Mouse (Mus musculus) lung, postnatal 10 days (tissue): ENCODE results near the gene Hk2.

Experiments
- DNase-seq: peaks from one replicate; pipeline ENCODE4 v3.0.0; 2021

The Hk2 gene

DNA sequence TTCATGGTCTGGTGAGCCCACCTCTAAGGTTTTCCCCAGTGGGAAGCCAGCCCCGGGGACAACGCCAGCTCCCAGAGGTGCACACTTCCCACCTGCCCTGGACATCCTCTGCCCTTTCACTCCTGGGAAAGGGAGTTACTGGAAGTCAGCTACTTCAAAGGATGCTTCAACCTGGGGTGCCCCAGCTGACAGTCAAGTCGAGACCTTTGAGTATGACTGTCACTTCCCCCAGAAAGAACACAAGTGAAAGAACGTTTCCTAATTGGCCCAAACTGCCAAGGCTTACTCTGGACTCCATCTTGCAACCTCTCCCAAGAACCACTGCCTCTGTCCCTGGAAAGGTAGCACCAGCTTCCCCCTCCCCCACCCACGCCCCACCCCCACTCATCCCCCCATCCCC, 4.5 kb downstream of the Hk2 start:
- DNase-seq, result no peak

GRCm38 (mm10) chr6:82767734-82768586, 6.3 kb downstream of the Hk2 start:
- no peak for DNase-seq

GRCm38 (mm10) chr6:82766636-82767035, 7.6 kb downstream of the Hk2 start:
- DNase-seq, result no peak

DNA sequence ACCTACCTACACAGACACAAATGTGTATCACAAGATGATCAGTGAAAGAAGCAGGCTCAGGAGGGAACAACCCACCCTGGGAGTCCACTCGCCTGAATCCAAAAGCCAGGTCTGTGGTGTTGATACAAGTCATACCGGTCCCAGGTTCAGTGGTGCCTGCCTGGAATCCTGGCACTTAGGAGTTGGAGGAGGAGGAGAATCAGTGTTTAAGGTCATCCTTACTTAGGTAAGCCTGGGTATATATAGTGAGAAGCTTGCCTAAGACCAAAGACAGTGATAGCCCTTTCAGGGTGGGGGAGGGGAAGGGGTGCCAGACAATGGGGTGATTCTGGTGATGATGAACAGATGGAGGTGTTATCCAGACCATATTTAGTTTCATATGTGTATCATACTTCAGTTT, 9.0 kb downstream of the Hk2 start:
- no peak for DNase-seq

- DNase-seq, result no peak
Observed at GRCm38 (mm10) chr6:82763871-82764503, 10.3 kb downstream of the Hk2 start.

DNA sequence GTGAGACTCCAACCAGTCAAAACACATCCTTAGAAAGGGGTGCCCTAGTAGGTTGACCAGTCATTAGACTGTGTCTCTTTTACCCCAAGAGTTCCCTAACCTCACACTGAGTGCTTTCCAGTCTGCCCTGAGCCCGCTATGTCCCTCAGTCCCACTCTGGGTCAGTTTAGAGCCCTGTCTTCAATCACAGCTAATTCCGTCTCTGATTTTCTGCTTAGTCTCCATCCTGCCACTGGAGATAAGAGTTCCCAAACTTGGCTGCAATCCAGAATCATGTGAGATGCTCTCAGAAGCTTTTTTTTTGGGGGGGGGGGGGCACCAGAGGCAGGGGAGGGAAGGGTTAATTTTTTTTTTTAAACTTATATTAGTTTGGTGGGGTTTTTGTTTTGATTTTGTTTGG, 11.5 kb downstream of the Hk2 start:
- no peak for DNase-seq

DNA sequence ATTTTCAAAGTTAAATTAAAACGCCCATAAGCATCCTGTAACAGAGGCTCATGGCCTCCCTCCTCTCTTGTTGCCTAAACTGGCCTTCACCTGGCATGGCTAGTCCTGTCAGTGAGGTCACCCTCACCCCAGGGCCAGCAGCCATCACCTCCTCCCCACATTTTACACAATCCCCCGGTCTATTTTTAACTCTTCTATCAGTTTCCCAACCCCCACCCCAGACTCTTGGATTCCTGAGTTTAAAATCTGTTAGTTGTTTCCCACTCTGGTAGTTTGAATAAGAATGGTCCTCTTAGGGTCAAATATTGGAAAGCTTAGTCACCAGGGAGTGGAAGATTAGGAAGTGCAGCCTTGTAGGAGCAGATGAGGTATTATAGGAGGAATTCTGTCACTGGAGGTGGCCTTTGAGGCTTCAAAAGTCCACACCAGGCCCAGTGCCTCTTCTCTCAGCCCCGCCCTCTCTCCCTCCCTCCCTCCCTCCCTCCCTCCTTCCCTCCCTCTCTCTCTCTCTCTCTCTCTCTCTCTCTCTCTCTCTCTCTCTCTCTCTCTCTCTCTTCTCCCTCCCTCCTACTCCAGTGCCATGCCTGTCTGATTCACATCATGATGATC, 13.4 kb downstream of the Hk2 start:
- DNase-seq, result no peak

DNA sequence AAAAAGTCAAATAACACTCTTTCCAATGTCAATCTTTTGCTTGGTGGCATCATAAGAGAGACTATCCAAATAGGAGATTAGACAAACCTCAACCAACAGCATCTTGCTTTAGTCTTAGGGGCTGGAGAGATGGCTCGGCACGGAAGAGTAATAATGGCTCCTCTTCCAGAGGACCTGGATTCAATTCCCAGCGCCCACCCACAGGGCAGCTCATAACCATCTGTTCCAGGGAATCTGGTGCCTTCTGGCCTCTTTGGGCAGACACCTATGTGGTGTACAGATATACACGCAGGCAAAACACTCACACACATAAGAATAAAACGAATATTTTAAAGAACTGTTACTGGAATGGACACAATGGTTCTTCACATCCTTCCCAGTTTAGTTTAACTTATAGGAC, 15.0 kb downstream of the Hk2 start:
- no peak for DNase-seq

DNA sequence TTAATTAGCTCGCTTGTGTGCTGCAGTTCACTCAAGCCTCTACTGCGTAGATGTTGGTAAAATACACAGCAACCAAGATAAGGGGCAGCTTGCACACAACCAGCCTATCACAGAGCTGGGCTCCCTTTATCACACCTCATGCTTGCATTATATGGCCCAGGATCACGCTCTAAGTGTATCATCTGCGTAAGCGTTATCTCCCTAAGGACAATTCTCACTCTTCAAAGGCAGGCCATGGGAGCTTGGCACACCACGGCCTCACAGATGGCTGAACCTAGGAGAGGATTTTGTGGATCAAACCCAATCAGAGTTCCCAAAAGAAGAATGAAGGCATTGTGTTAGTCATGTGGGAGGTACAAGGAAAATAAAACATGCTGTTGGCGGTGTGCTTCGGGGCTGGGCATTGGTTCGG, 17.4 kb downstream of the Hk2 start:
- DNase-seq, result no peak

- no peak for DNase-seq
Observed at GRCm38 (mm10) chr6:82756216-82756615, 18.0 kb downstream of the Hk2 start.

DNA sequence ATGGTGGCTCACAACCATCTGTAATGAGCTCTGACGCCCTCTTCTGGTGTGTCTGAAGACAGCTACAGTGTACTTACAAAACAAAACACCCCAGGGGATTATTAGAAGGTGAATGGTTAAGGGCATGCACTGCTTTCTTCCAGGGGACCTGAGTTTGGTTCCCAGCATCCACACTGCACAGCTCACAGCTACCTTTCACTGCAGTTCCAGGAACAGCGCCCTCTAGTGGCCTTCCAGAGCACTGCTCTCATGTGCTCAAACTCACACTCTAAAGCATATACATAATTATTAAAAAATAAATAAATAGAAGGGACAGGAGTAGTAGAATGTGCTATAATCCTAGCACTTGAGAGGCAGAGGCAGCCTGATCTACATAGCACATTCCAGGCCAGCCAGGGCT, 18.9 kb downstream of the Hk2 start:
- DNase-seq, result no peak

GRCm38 (mm10) chr6:82754769-82755168, 19.5 kb downstream of the Hk2 start:
- DNase-seq, result no peak

GRCm38 (mm10) chr6:82753638-82754361, 20.5 kb downstream of the Hk2 start:
- DNase-seq, result no peak

DNA sequence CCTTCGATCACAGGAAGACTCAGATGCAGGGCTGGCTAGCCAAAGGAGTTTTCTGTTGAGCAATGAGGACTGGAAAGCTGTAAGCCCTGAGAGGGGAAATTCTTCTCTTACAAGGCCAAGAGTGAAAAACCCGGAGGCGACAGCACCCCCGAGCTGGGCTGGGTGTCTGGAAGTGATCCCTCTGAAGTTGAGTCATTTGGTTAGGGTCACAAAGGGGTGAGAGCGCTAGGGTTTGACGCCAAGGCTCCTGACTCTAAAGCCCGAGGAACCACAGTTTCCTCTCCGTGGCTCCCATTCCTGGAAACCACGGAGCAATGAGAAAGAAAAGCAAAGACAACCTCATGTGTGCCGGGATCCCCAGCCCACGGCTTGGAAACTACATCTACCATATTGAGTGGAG, 21.2 kb downstream of the Hk2 start:
- DNase-seq, result peak; percentile 41

- no peak for DNase-seq
Observed at GRCm38 (mm10) chr6:82751791-82752190, 22.5 kb downstream of the Hk2 start.

DNA sequence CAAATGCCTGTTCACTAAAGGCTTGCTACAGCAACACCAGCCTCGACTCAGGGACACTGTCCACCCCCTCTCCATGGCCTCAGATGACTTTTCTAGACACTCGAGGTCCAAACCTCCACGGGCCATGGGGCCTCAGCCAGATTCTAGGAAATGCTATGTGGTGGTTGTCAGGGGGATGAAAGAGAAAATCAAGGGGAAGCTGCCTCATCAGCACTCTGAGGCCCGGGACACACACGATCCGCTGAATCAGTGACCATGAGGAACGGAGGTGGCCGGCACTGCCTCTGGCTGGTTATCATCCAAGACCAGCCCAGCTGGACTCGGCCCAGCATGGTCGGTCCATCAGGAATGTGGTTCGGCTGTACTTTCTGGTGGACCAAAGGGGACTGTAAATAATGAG, 23.2 kb downstream of the Hk2 start:
- peak; percentile 68 for DNase-seq

DNA sequence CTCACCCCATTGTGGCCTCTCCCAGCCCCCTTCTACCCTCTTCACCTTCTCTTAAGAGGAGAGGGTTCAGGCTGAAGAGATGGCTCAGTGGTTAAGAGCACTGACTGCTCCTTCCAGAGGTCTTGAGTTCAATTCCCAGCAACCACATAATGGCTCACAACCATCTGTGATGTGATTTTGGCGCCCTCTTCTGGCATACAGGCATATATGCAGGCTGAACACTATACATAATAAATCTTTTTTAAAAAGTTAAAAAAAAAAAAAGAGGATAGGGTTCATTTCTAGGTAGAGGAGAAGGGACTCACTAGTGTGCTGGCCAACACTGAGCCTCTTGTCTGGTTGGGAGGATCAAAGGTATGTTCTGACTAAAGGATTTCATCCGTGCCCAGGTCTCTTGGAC, 24.2 kb downstream of the Hk2 start:
- DNase-seq, result no peak

DNA sequence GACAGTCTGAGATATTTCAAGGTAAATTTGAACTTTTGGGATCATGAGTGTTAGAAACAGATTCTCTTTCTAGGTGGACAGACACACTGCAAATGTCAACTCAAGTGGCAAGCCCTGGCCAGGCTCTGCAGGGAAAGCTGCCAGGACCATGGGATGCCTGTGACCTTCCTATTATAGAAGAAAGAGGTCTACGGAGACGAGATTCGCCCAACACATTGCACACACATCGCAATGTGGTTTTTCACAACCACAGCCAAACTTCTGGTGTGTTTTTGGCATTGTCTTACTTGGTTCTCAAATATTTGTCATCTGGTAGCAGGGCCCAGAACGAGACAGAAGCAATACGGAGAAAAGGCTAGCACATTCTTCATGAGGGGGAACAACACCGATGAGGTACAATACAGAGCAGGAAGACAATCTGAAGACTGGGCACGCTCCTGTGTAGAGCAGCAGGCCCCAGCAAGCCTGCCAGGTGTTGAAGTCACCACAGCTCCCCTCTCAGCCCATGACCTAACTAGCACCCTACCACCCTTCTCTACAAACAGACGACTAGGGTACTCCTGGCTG, 26.1 kb downstream of the Hk2 start:
- no peak for DNase-seq

DNA sequence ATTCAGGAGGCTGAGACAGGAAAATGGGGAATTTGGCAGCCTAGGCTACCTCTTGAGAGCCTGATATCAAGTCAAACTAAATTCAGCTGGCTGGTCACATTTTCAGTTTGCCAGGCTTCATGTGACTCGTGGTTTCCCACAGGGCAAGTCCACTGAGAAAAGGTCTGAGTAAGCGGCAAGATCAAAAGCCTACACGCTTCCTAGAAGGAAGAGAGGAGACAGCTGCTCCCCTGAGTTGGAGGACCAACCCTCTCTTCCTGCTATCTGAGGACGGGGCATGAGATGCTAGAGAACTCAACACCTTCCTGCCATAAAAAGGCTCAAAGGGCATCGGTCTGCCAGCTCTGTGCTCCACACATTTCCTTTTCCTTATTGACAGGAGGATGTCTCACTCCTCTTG, 27.2 kb downstream of the Hk2 start:
- no peak for DNase-seq

DNA sequence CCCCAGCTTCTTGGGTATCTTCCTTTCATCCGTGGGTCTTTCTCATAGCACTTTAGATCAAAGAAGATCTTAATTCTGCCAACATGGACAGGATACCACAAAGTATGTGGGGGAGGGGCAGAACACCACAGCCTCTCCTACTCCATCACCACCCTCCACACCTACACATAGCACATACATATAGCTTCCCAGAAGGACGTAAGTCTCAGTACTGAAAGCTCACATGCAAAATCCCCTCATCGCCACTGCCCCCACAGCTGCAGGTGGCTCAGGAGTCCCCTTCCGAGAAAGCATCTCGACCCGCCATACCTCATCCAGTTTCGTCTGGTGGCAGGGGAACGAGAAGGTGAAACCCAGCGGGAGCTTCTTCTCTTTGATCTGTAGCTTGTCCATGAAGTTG, 29.7 kb downstream of the Hk2 start:
- no peak for DNase-seq

GRCm38 (mm10) chr6:82741518-82741880, 32.8 kb downstream of the Hk2 start:
- no peak for DNase-seq

GRCm38 (mm10) chr6:82740868-82741517, 33.3 kb downstream of the Hk2 start:
- DNase-seq, result no peak

DNA sequence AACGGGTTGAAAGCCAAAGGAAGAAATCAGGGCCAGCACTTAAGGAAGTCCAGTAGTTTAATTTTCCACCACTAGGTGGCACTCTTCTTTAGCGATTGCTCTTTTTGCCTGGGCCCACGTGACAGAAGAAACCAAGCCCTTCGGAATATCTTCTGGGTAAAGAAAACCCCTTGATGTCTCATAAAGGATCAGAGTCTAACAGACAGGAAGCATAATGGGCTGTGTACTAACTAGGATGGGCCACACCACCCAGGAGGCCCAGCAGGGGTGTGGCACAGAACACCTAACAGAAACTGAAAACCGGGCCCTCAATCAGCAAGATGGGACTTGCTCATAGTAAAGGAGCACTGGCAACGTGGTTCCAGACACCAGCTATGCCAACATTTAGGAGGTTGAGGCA, 34.0 kb downstream of the Hk2 start:
- peak; percentile 82 for DNase-seq
